Mouse (Mus musculus) limb, embryonic 11.5 days (tissue): ENCODE results near the gene Agpat3. TPM values are rescaled to one million over a fixed set of nuclear protein-coding genes. Genes with fewer than 3 reads are reported as not detected.
A peak's percentile ranks its signal among the peaks of the same experiment; 100 is the strongest.

ENCODE experiments used
- ATAC-seq: fragments of 200-750 bp; cut with Nextera tagmentation; 2 replicates; pipeline ENCODE4 v1.8.0; 2017; ENCODE audit warnings: low read depth; ENCODE audit not compliant: insufficient number of reproducible peaks, low FRiP score, low TSS enrichment
- DNase-seq: peaks from one replicate; pipeline ENCODE4 v3.0.0-alpha.2; 2015; ENCODE audit warnings: low spot score
- H3K27ac ChIP-seq: fragments of 300-500 bp; sonication (generic); replicated peaks from 2 replicates; pipeline ENCODE4 v1.5.1; 2014; ENCODE audit warnings: low read depth, mild to moderate bottlenecking, low read length
- H3K27me3 ChIP-seq: fragments of 300-500 bp; sonication (generic); 2 replicates; pipeline ENCODE4 v1.6.1; 2014; ENCODE audit warnings: mild to moderate bottlenecking, low read length, mixed read lengths; ENCODE audit not compliant: control insufficient read depth, insufficient read depth
- H3K36me3 ChIP-seq: fragments of 300-500 bp; sonication (generic); 2 replicates; pipeline ENCODE4 v1.6.1; 2014; ENCODE audit warnings: mild to moderate bottlenecking, low read length, moderate library complexity, mixed read lengths; ENCODE audit not compliant: control insufficient read depth, insufficient read depth
- H3K4me1 ChIP-seq: fragments of 300-500 bp; sonication (generic); 2 replicates; pipeline ENCODE4 v1.6.1; 2014; ENCODE audit warnings: low read length, mixed read lengths; ENCODE audit not compliant: control insufficient read depth, insufficient read depth
- H3K4me2 ChIP-seq: fragments of 300-500 bp; sonication (generic); 2 replicates; pipeline ENCODE4 v1.6.1; 2014; ENCODE audit warnings: low read depth, mild to moderate bottlenecking, moderate library complexity; ENCODE audit not compliant: severe bottlenecking
- H3K4me3 ChIP-seq: fragments of 300-500 bp; sonication (generic); 2 replicates; pipeline ENCODE4 v1.5.1; 2014; ENCODE audit warnings: low read depth, low read length
- H3K9ac ChIP-seq: fragments of 300-500 bp; sonication (generic); 2 replicates; pipeline ENCODE4 v1.6.1; 2014; ENCODE audit warnings: mild to moderate bottlenecking, low read length
- H3K9me3 ChIP-seq: fragments of 300-500 bp; sonication (generic); 2 replicates; pipeline ENCODE4 v1.6.1; 2016; ENCODE audit warnings: low read length; ENCODE audit not compliant: control insufficient read depth
- WGBS: fragments of 180-500 bp; shearing (Covaris S2); extraction: QIAGEN DNeasy Blood & Tissue Kit; methylation state at CpG from one replicate; pipeline ENCODE4 v1.1.7; 2014; 5-methylcytosine and 5-hydroxymethylcytosine counted together
- polyA plus RNA-seq: library from polyadenylated mRNA; unstranded; fragments of >200 nt; fragmentation: Nextera tagmentation; extraction: Ambion mirVana; gene quantifications from 2 replicates; pipeline ENCODE4 v1.2.1, GENCODE M21; 2014

Agpat3 gene
- polyA plus RNA-seq, 1 experiment from 2014 or later = 38.0 TPM

- DNase-seq (peak; percentile 68), ATAC-seq (peak; percentile 63)
- Histone ChIP-seq H3K36me3 (no peaks in the 10 kb centered on the region), H3K27me3 (no peaks in the 10 kb centered on the region), H3K4me2 (no peak overlapping the region; the same call in 1 of the 2 replicates), H3K27ac (no peak overlapping the region), H3K9me3 (no peaks in the 10 kb centered on the region), H3K4me3 (no peak overlapping the region), H3K4me1 (peaks cover 15% of the 10 kb centered on the region), H3K9ac (no peak overlapping the region)
- 17% methylated on average over 8 of the region's 8 CpGs for WGBS
These were observed 61.4 kb downstream of the Agpat3 start for GRCm38 (mm10) chr10:78290730-78291535.

GRCm38 (mm10) chr10:78288896-78289295 lies 63.4 kb downstream of the Agpat3 start:
- ATAC-seq = no peak
- no peaks in the 10 kb centered on the region for H3K9me3 ChIP-seq
- H3K4me1 ChIP-seq = peaks cover 15% of the 10 kb centered on the region
- no peak overlapping the region for H3K4me2 ChIP-seq
- no peak for DNase-seq
- H3K36me3 ChIP-seq = no peaks in the 10 kb centered on the region; the same call in 1 of the 2 replicates
- H3K4me3 ChIP-seq = no peak overlapping the region
- H3K27me3 ChIP-seq = no peaks in the 10 kb centered on the region
- 85% methylated on average over 4 of the region's 4 CpGs for WGBS
- no peak overlapping the region for H3K9ac ChIP-seq
- H3K27ac ChIP-seq = no peak overlapping the region

GRCm38 (mm10) chr10:78288135-78288534 lies 64.2 kb downstream of the Agpat3 start:
- no peak overlapping the region for H3K27ac ChIP-seq
- ATAC-seq (no peak), DNase-seq (no peak)
- H3K27me3 ChIP-seq = no peaks in the 10 kb centered on the region
- H3K36me3 ChIP-seq = no peaks in the 10 kb centered on the region; the same call in 1 of the 2 replicates
- 92% methylated on average over 5 of the region's 5 CpGs for WGBS
- H3K4me1 ChIP-seq = peaks cover 15% of the 10 kb centered on the region
- H3K4me3 ChIP-seq = no peak overlapping the region
- no peaks in the 10 kb centered on the region for H3K9me3 ChIP-seq
- H3K4me2 ChIP-seq = no peak overlapping the region
- no peak overlapping the region for H3K9ac ChIP-seq

GRCm38 (mm10) chr10:78287465-78288132 lies 64.7 kb downstream of the Agpat3 start:
- no peak overlapping the region for H3K9ac ChIP-seq
- H3K27me3 ChIP-seq = no peaks in the 10 kb centered on the region
- no peak overlapping the region for H3K4me3 ChIP-seq
- H3K27ac ChIP-seq = no peak overlapping the region
- DNase-seq (no peak), ATAC-seq (no peak)
- WGBS = 94% methylated on average over 22 of the region's 22 CpGs
- H3K9me3 ChIP-seq = no peaks in the 10 kb centered on the region
- no peak overlapping the region for H3K4me2 ChIP-seq
- peaks cover 15% of the 10 kb centered on the region for H3K4me1 ChIP-seq
- H3K36me3 ChIP-seq = no peaks in the 10 kb centered on the region; the same call in 1 of the 2 replicates

- no peak for DNase-seq
- WGBS = 88% methylated on average over 4 of the region's 4 CpGs
- no peak overlapping the region for H3K9ac ChIP-seq
- H3K4me3 ChIP-seq = no peak overlapping the region
- H3K27ac ChIP-seq = no peak overlapping the region
- H3K36me3 ChIP-seq = peaks cover 3% of the 10 kb centered on the region; the same call in 1 of the 2 replicates
- no peaks in the 10 kb centered on the region for H3K9me3 ChIP-seq
- H3K4me1 ChIP-seq = peaks cover 5% of the 10 kb centered on the region
- no peak for ATAC-seq
- H3K27me3 ChIP-seq = no peaks in the 10 kb centered on the region
- no peak overlapping the region for H3K4me2 ChIP-seq
These were observed 66.3 kb downstream of the Agpat3 start for GRCm38 (mm10) chr10:78285959-78286358.

- Histone ChIP-seq H3K9ac (no peak overlapping the region), H3K36me3 (peaks cover 3% of the 10 kb centered on the region; the same call in 1 of the 2 replicates), H3K27ac (no peak overlapping the region), H3K4me3 (no peak overlapping the region), H3K9me3 (no peaks in the 10 kb centered on the region), H3K4me2 (no peak overlapping the region), H3K4me1 (no peaks in the 10 kb centered on the region), H3K27me3 (no peaks in the 10 kb centered on the region)
- DNase-seq = no peak
- ATAC-seq = no peak
- 84% methylated on average over 6 of the region's 6 CpGs for WGBS
These were observed 66.9 kb downstream of the Agpat3 start for GRCm38 (mm10) chr10:78285409-78285808.

- WGBS = 87% methylated on average over 12 of the region's 12 CpGs
These were observed 67.5 kb downstream of the Agpat3 start for GRCm38 (mm10) chr10:78284812-78285211.

GRCm38 (mm10) chr10:78282411-78282810 lies 69.9 kb downstream of the Agpat3 start:
- 88% methylated on average over 4 of the region's 4 CpGs for WGBS
- DNase-seq = no peak
- H3K4me3 ChIP-seq = no peak overlapping the region

More at GRCm38 (mm10) chr10:78284812-78285211, 67.5 kb downstream of the Agpat3 start:
- Histone ChIP-seq H3K36me3 (peaks cover 3% of the 10 kb centered on the region; the same call in 1 of the 2 replicates), H3K4me2 (no peak overlapping the region), H3K4me3 (no peak overlapping the region), H3K27me3 (no peaks in the 10 kb centered on the region), H3K9me3 (no peaks in the 10 kb centered on the region), H3K4me1 (no peaks in the 10 kb centered on the region), H3K27ac (no peak overlapping the region), H3K9ac (no peak overlapping the region)
- ATAC-seq (no peak), DNase-seq (no peak)

More at GRCm38 (mm10) chr10:78282411-78282810, 69.9 kb downstream of the Agpat3 start:
- H3K27me3 ChIP-seq = no peaks in the 10 kb centered on the region
- no peak overlapping the region for H3K9ac ChIP-seq
- H3K4me2 ChIP-seq = no peak overlapping the region
- H3K4me1 ChIP-seq = no peaks in the 10 kb centered on the region
- ATAC-seq = no peak
- H3K27ac ChIP-seq = no peak overlapping the region
- H3K9me3 ChIP-seq = no peaks in the 10 kb centered on the region
- H3K36me3 ChIP-seq = peaks cover 3% of the 10 kb centered on the region; the same call in 1 of the 2 replicates
